Mouse (Mus musculus) spleen, adult 2 months (tissue): ENCODE measurements around the gene Rhbdd3.

Source experiments
- CTCF ChIP-seq: fragments of 200-500 bp; IDR thresholded peaks from 2 replicates; pipeline ENCODE4 v1.5.1; 2011; ENCODE audit warnings: mild to moderate bottlenecking, inconsistent platforms; ENCODE audit not compliant: insufficient read depth, insufficient read length, insufficient replicate concordance; ENCODE audit errors: extremely low read depth
- POLR2A ChIP-seq: fragments of 200-500 bp; IDR thresholded peaks from 2 replicates; pipeline ENCODE4 v1.6.1; 2011; ENCODE audit warnings: low read depth, low read length, inconsistent platforms

- no peak for TF ChIP-seq CTCF
- no peak for TF ChIP-seq POLR2A
Measured at GRCm38 (mm10) chr11:5064282-5065055, 34.3 kb upstream of the Rhbdd3 start.
